Mouse (Mus musculus) lung, embryonic 16.5 days (tissue): ENCODE results near the gene Tmprss11f. TPM values are rescaled to one million over a fixed set of nuclear protein-coding genes. Genes with fewer than 3 reads are reported as not detected.
"Not testable (repeated sequence)": the region's sequence is repeated elsewhere in the genome, so short reads cannot be mapped to it uniquely, and the experiment has no call there.

Source experiments
- ATAC-seq: fragments of 200-750 bp; cut with Nextera tagmentation; 2 replicates; pipeline ENCODE4 v1.8.0; 2017; ENCODE audit warnings: low read depth, mild to moderate bottlenecking, moderate library complexity
- H3K27ac ChIP-seq: fragments of 300-500 bp; sonication (generic); 2 replicates; pipeline ENCODE4 v1.5.1; 2014; ENCODE audit warnings: mild to moderate bottlenecking, control low read depth, low read length
- H3K27me3 ChIP-seq: fragments of 300-500 bp; sonication (generic); 2 replicates; pipeline ENCODE4 v1.6.1; 2014; ENCODE audit warnings: low read depth, low read length, mixed read lengths; ENCODE audit not compliant: control insufficient read depth, insufficient read depth
- H3K36me3 ChIP-seq: fragments of 300-500 bp; sonication (generic); 2 replicates; pipeline ENCODE4 v1.6.1; 2014; ENCODE audit warnings: low read length; ENCODE audit not compliant: control insufficient read depth, insufficient read depth
- H3K4me1 ChIP-seq: fragments of 300-500 bp; sonication (generic); replicated peaks from 2 replicates; pipeline ENCODE4 v1.6.1; 2014; ENCODE audit warnings: low read length, mixed read lengths; ENCODE audit not compliant: control insufficient read depth, insufficient read depth
- H3K4me2 ChIP-seq: fragments of 300-500 bp; sonication (generic); 2 replicates; pipeline ENCODE4 v1.6.1; 2014; ENCODE audit warnings: low read depth, low read length, control low read depth
- H3K4me3 ChIP-seq: fragments of 300-500 bp; sonication (generic); 2 replicates; pipeline ENCODE4 v1.5.1; 2014; ENCODE audit warnings: mild to moderate bottlenecking, low read length, control low read depth
- H3K9ac ChIP-seq: fragments of 300-500 bp; sonication (generic); 2 replicates; pipeline ENCODE4 v1.6.1; 2014; ENCODE audit warnings: low read length, control low read depth
- H3K9me3 ChIP-seq: fragments of 300-500 bp; sonication (generic); 2 replicates; pipeline ENCODE4 v1.6.1; 2016; ENCODE audit warnings: low read length; ENCODE audit not compliant: control insufficient read depth
- WGBS: fragments of 180-500 bp; shearing (Covaris S2); extraction: QIAGEN DNeasy Blood & Tissue Kit; methylation state at CpG from one replicate; pipeline ENCODE4 v1.1.7; 2014; 5-methylcytosine and 5-hydroxymethylcytosine counted together
- polyA plus RNA-seq: library from polyadenylated mRNA; unstranded; fragments of >200 nt; fragmentation: Nextera tagmentation; extraction: Ambion mirVana; gene quantifications from 2 replicates; pipeline ENCODE4 v1.2.1, GENCODE M21; 2015

Tmprss11f gene
- polyA plus RNA-seq = not detected in 2 replicates

DNA sequence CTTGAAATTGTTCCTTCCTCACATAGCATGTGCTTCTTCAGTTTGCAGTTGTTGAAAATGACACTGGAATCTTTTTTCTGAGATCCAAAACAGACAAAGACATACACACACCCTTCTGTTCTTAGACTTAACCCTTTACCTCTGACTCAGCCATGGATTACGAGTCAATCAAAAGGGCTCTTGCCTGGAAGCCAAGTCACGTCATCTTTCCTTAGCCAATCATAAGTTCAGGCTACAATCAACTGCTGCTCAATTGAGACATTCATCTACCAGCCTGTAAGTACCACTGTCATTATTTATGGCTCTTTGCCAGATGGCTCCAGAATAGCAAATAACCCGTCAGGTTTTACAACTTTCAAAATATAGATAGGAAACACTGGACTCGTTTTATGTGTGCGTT, at the start of gene Tmprss11f:
TSS of gene Tmprss11f (minus strand) at position 101 of the 400 bp plus-strand sequence.
- Histone ChIP-seq H3K4me3 (no peak within 1 kb of the TSS), H3K4me2 (no peak within 1 kb of the TSS), H3K27ac (no peak within 1 kb of the TSS), H3K9me3 (no peaks in the 10 kb centered on the region), H3K9ac (no peak within 1 kb of the TSS), H3K27me3 (no peaks in the 10 kb centered on the region), H3K4me1 (no peaks in the 10 kb centered on the region), H3K36me3 (no peaks in the 10 kb centered on the region)
- ATAC-seq = no peak
- 53% methylated on average over 5 of the region's 5 CpGs for WGBS

- Histone ChIP-seq H3K9me3 (no peaks in the 10 kb centered on the region), H3K4me1 (no peaks in the 10 kb centered on the region), H3K36me3 (no peaks in the 10 kb centered on the region), H3K9ac (no peak within 1 kb of the TSS), H3K4me2 (no peak within 1 kb of the TSS), H3K27ac (no peak within 1 kb of the TSS), H3K4me3 (no peak within 1 kb of the TSS), H3K27me3 (no peaks in the 10 kb centered on the region)
- WGBS = 57% methylated on average over 5 of the region's 5 CpGs
- ATAC-seq = no peak
These were observed 44.0 kb upstream of the Tmprss11f start, which contains the start of gene Tmprss11b for GRCm38 (mm10) chr5:86676262-86676661. Gene Tmprss11b, minus strand, starts transcription at chr5:86676362.

DNA sequence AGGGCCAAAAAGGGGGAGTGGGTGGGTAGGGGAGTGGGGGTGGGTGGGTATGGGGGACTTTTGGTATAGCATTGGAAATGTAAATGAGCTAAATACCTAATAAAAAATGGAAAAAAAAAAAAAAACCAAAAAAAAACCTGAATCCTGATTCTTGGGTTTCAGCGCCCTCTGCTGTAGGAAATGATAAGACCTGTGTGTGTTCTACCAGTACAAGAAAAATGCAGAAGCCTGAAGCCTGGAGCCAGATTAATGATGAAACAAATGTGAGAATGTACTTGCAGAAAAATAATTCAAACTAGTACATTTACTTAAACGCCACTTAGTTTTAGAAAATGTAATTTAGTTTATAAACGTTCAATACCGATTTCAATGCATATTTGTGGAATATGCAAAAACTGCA, 17.0 kb upstream of the Tmprss11f start:
- H3K9me3 ChIP-seq, H3K9ac ChIP-seq, H3K27ac ChIP-seq, H3K4me1 ChIP-seq, H3K4me2 ChIP-seq, H3K36me3 ChIP-seq, ATAC-seq, H3K4me3 ChIP-seq, H3K27me3 ChIP-seq: not testable (repeated sequence)
- 18% methylated on average over 4 of the region's 4 CpGs for WGBS

DNA sequence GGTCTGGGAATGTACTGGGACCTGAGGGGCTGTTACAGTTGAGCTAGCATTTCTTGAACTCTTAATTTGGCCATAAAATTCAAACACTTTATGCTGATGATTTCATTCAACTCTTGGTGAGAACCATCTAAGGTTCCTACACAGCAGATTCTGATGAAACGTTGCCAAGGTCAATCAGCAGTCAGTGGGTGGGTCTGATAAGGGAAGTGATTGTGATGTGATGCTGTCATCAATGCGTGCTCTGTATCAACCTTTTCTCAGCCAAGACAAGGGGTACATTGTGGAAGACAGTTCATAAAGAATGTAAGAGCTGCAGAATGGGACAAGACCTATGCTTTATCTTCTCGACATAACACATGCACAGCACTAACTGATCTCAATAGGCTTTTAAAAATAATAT, 8.6 kb upstream of the Tmprss11f start:
- 32% methylated on average over 3 of the region's 3 CpGs for WGBS
- no peak overlapping the region for H3K4me3 ChIP-seq
- no peaks in the 10 kb centered on the region for H3K9me3 ChIP-seq
- no peak overlapping the region for H3K27ac ChIP-seq
- no peak overlapping the region for H3K4me2 ChIP-seq
- ATAC-seq = no peak
- no peaks in the 10 kb centered on the region for H3K4me1 ChIP-seq
- no peaks in the 10 kb centered on the region for H3K36me3 ChIP-seq
- H3K27me3 ChIP-seq = no peaks in the 10 kb centered on the region
- H3K9ac ChIP-seq = no peak overlapping the region

DNA sequence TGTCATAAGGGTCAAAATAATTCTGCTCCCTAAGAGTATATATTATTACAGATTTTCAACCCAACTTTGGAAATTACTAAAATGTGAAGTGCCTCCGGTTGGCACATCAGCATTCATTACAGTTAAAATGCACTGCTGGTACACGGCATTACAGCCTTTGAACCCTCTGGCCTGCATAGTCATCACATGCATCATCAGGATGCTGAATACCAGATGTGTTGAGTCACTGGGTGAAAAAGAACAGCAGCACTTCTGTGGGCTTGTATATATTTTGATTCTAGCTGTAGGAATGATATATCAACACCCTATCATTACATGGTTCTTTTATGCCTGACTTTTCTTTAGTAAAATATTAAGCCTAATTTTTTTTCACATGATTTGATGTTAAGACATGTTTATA, 1.5 kb downstream of the Tmprss11f start:
- Histone ChIP-seq H3K27me3 (no peaks in the 10 kb centered on the region), H3K36me3 (no peaks in the 10 kb centered on the region), H3K9ac (no peak overlapping the region), H3K4me2 (no peak overlapping the region), H3K4me1 (no peaks in the 10 kb centered on the region), H3K9me3 (no peaks in the 10 kb centered on the region), H3K27ac (no peak overlapping the region), H3K4me3 (no peak overlapping the region)
- ATAC-seq = no peak
- 58% methylated on average over 2 of the region's 2 CpGs for WGBS

DNA sequence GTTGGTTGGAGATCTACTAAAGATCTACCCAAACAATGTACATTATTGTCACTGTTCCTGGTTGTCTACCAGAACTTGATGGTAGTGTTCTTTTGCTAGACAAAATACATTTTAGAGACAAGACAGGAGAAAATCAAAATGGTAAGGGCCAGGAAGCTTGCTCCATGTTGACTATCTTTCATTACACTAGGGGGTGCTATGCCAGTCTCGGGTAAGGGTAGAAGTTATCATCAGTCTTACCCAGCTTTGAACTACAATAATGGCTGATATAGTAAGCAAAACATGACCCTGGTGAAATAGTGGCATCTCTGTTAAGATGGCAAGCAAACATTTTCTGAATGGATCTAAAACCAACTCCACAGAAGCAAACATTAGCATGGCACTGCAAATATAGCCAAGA, 10.4 kb downstream of the Tmprss11f start:
- no peaks in the 10 kb centered on the region for H3K9me3 ChIP-seq
- no peaks in the 10 kb centered on the region for H3K27me3 ChIP-seq
- H3K4me2 ChIP-seq = no peak overlapping the region
- WGBS = 63% methylated on average over 1 of the region's 1 CpGs
- ATAC-seq = no peak
- H3K4me1 ChIP-seq = no peaks in the 10 kb centered on the region
- no peak overlapping the region for H3K27ac ChIP-seq
- H3K36me3 ChIP-seq = no peaks in the 10 kb centered on the region
- no peak overlapping the region for H3K4me3 ChIP-seq
- H3K9ac ChIP-seq = no peak overlapping the region

GRCm38 (mm10) chr5:86585896-86586295, 46.3 kb downstream of the Tmprss11f start:
- Histone ChIP-seq H3K27me3 (no peaks in the 10 kb centered on the region), H3K27ac (no peak overlapping the region), H3K36me3 (no peaks in the 10 kb centered on the region), H3K4me3 (no peak overlapping the region), H3K4me2 (no peak overlapping the region), H3K9me3 (no peaks in the 10 kb centered on the region), H3K4me1 (no peaks in the 10 kb centered on the region), H3K9ac (no peak overlapping the region)
- 73% methylated on average over 3 of the region's 3 CpGs for WGBS
- no peak for ATAC-seq

DNA sequence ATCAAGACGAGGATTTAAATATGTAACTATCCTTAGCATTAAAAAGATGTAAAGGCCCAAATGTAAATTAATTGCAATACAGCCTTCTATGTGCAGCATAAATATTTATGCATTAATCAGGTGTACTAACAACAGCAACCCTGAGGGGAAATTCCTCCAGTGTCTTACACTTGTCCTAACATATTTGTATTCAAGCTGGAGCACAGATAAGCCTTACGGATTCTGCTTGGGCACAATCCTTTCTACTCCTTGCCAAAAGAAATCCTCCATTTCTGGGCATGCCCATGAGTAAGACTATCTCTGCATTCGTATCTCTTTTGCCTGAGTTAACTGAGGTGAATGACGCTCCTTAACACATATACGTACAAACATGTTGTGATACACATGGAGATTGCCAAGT, 49.6 kb downstream of the Tmprss11f start:
- no peaks in the 10 kb centered on the region for H3K36me3 ChIP-seq
- no peaks in the 10 kb centered on the region for H3K9me3 ChIP-seq
- H3K27me3 ChIP-seq = no peaks in the 10 kb centered on the region
- no peak overlapping the region for H3K4me3 ChIP-seq
- whole genome bisulfite sequencing = 79% methylated on average over 5 of the region's 5 CpGs
- no peak overlapping the region for H3K4me2 ChIP-seq
- ATAC-seq = no peak
- no peaks in the 10 kb centered on the region for H3K4me1 ChIP-seq
- no peak overlapping the region for H3K9ac ChIP-seq
- no peak overlapping the region for H3K27ac ChIP-seq

- H3K9me3 ChIP-seq = no peaks in the 10 kb centered on the region
- 68% methylated on average over 5 of the region's 5 CpGs for WGBS
- ATAC-seq = no peak
- no peaks in the 10 kb centered on the region for H3K36me3 ChIP-seq
- H3K4me2 ChIP-seq = no peak overlapping the region
- H3K4me3 ChIP-seq = no peak overlapping the region
- no peaks in the 10 kb centered on the region for H3K27me3 ChIP-seq
- no peak overlapping the region for H3K9ac ChIP-seq
- H3K4me1 ChIP-seq = no peaks in the 10 kb centered on the region
- no peak overlapping the region for H3K27ac ChIP-seq
These were observed 50.2 kb downstream of the Tmprss11f start for GRCm38 (mm10) chr5:86581998-86582397.

DNA sequence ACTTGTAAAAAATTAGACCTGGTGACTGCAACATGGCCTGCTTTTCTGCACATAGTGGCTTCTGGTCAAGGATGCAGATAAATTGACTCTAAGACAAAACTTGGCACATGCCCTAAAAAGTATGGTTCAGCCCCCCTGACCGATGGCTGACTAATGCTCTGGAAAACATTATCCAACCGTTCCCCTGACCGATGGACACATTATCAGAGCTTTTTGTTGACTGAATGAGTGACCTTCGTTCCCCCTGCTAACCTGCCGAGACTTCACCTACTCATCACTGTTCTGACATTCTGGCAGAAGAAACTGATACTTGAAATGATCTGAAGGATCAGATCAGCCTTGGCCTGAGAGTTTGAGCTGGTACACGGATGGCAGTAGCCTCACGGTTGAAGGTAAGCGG, 53.5 kb downstream of the Tmprss11f start:
- not testable (repeated sequence) for H3K9ac ChIP-seq, H3K4me3 ChIP-seq, H3K27me3 ChIP-seq, H3K4me1 ChIP-seq, H3K9me3 ChIP-seq, ATAC-seq, H3K36me3 ChIP-seq, H3K4me2 ChIP-seq, H3K27ac ChIP-seq
- 79% methylated on average over 8 of the region's 8 CpGs for WGBS
